10 mouse cellular contexts compared by ENCODE assay signal in genomic region chr1:78567834-78568507, GRCm38 (mm10). TPM values are rescaled to one million over a fixed set of nuclear protein-coding genes. Genes with fewer than 3 reads are reported as not detected.
DNase-seq lines count a peak whose midpoint lies in the region; ATAC-seq lines count a peak whose summit lies in the region.
"Had no signal": no experiment of that assay in that cellular context is flagged by ENCODE, and none has a peak within 500 bp of the region (broad histone marks: within the 10 kb centered on the region; RNA-seq: fewer than 3 reads in every experiment).

No protein-coding gene starts in this region.

- intact Hi-C loops in heart, postnatal 36 days (cut with DNase I), result no loop called here

- DNase-seq in kidney, adult 18-20 months, result peak; percentile 23
- DNase-seq in adrenal gland, adult (ENCODE audit: inconsistent age in 2 of 2, low spot score in 1 of 2), result peak; percentile 68 to 92
- peak; percentile 33 to 48 for DNase-seq in heart, postnatal 36 days
- DNase-seq in urinary bladder, adult 2 months (ENCODE audit: low spot score), result no peak
- no peak for DNase-seq in thymus, postnatal 10 days (ENCODE audit: low spot score in 2 of 2)
- DNase-seq in spleen, postnatal 36 days (ENCODE audit: low spot score in 2 of 2), result no peak

- H3K27ac ChIP-seq in kidney, embryonic 15.5 days, result no peak overlapping the region
- peak overlapping the region; percentile 65 for H3K27ac ChIP-seq in embryonic facial prominence, embryonic 12.5 days

- H3K4me1 ChIP-seq in kidney, embryonic 15.5 days, result 0 out of 2 replicates have a peak, but pooled peaks cover 2% of the 10 kb centered on the region
- peaks cover 19% of the 10 kb centered on the region for H3K4me1 ChIP-seq in embryonic facial prominence, embryonic 12.5 days

- no peaks in the 10 kb centered on the region for H3K36me3 ChIP-seq in kidney, embryonic 15.5 days
- no peaks in the 10 kb centered on the region for H3K36me3 ChIP-seq in embryonic facial prominence, embryonic 12.5 days

- H3K9me3 ChIP-seq in kidney, embryonic 15.5 days (replicated peaks), result no peaks in the 10 kb centered on the region
- peaks cover 4% of the 10 kb centered on the region; the same call in 1 of the 2 replicates for H3K9me3 ChIP-seq in embryonic facial prominence, embryonic 12.5 days

- H3K27me3 ChIP-seq in kidney, embryonic 15.5 days, result no peaks in the 10 kb centered on the region
- no peaks in the 10 kb centered on the region for H3K27me3 ChIP-seq in embryonic facial prominence, embryonic 12.5 days

- H3K9ac ChIP-seq in kidney, embryonic 15.5 days, result no peak overlapping the region
- no peak overlapping the region for H3K9ac ChIP-seq in embryonic facial prominence, embryonic 12.5 days

- WGBS in kidney, embryonic 15.5 days, result 30% methylated on average over 8 of the region's 8 CpGs
- WGBS in embryonic facial prominence, embryonic 12.5 days, result 12% methylated on average over 8 of the region's 8 CpGs

- ATAC-seq in kidney, embryonic 15.5 days (replicated peaks; ENCODE audit: low FRiP score), result no peak
- 0 out of 2 replicates have a peak, but pooled peaks have one; percentile 58 for ATAC-seq in embryonic facial prominence, embryonic 12.5 days (ENCODE audit: insufficient number of reproducible peaks, insufficient read depth, low FRiP score, low TSS enrichment)

- no peak overlapping the region for H3K4me2 ChIP-seq in kidney, embryonic 15.5 days
- no peak overlapping the region for H3K4me2 ChIP-seq in embryonic facial prominence, embryonic 12.5 days (replicated peaks)

- no peak overlapping the region for H3K4me3 ChIP-seq in kidney, embryonic 15.5 days (replicated peaks)
- no peak overlapping the region for H3K4me3 ChIP-seq in embryonic facial prominence, embryonic 12.5 days
- H3K4me3 ChIP-seq: erythroblast, embryonic 14.5 days had no signal

RNA-seq across cellular contexts. Expression of gene BC035947, which starts 56.0 kb away (rescaled TPM):
- polyA plus RNA-seq in kidney, embryonic 15.5 days (2015; fragmentation: Nextera tagmentation; extraction: Ambion mirVana), result 0.57 and 1.1 TPM in 2 replicates
- 1.2 and 1.3 TPM in 2 replicates for polyA plus RNA-seq in embryonic facial prominence, embryonic 12.5 days (2016; fragmentation: Nextera tagmentation; extraction: Ambion mirVana)
- not detected for total RNA-seq in heart, postnatal 36 days (2021)
- polyA plus RNA-seq in urinary bladder, adult 2 months (2012; rRNA removed), result 0.06 TPM in 2 replicates
- polyA plus RNA-seq: erythroblast, embryonic 14.5 days had no signal

RNA-seq across cellular contexts. Expression of gene Mogat1, which starts 57.2 kb away (rescaled TPM):
- 0.47 TPM in 1 of 2 replicates, not detected in the other for polyA plus RNA-seq in kidney, embryonic 15.5 days (2015; fragmentation: Nextera tagmentation; extraction: Ambion mirVana)
- 0.57 and 0.65 TPM in 2 replicates for polyA plus RNA-seq in embryonic facial prominence, embryonic 12.5 days (2016; fragmentation: Nextera tagmentation; extraction: Ambion mirVana)
- total RNA-seq in heart, postnatal 36 days (2021), result not detected
- polyA plus RNA-seq in urinary bladder, adult 2 months (2012; rRNA removed), result 0.38 and 1.4 TPM in 2 replicates
- polyA plus RNA-seq: erythroblast, embryonic 14.5 days; lung, embryonic 16.5 days had no signal

Comparison
In these comparisons a context has a peak if more than half of its experiments do, and no peak if none do; other contexts are left out.
1. DNase-seq: peak in kidney, adult 18-20 months (single experiment), adrenal gland, adult (2 of 2) and heart, postnatal 36 days (2 of 2); none in urinary bladder, adult 2 months (single experiment), thymus, postnatal 10 days (0 of 2) and spleen, postnatal 36 days (0 of 2).